Mouse (Mus musculus) myocyte (in vitro differentiated cells): Measurements from ENCODE around the gene Kdm1b. TPM values are rescaled to one million over a fixed set of nuclear protein-coding genes. Genes with fewer than 3 reads are reported as not detected.

Experiments
- H3K27me3 ChIP-seq: one replicate; pipeline ENCODE4 v1.6.1; 2011; ENCODE audit not compliant: control insufficient read depth, insufficient read depth, insufficient read length
- H3K36me3 ChIP-seq: one replicate; pipeline ENCODE4 v1.6.1; 2011; ENCODE audit not compliant: control insufficient read depth, insufficient read depth
- H3K4me2 ChIP-seq: one replicate; pipeline ENCODE4 v1.6.1; 2011; ENCODE audit warnings: low read depth, control low read depth
- H3K4me3 ChIP-seq: one replicate; pipeline ENCODE4 v1.5.1; 2011; ENCODE audit warnings: mild to moderate bottlenecking, control low read depth, moderate library complexity
- H3K79me2 ChIP-seq: one replicate; pipeline ENCODE4 v1.6.1; 2011; ENCODE audit not compliant: control insufficient read depth, insufficient read depth
- H3ac ChIP-seq: one replicate; pipeline ENCODE4 v1.6.1; 2011; ENCODE audit not compliant: control insufficient read depth, insufficient read length
- CEBPB ChIP-seq: IDR thresholded peaks from 2 replicates; pipeline ENCODE4 v1.6.1; 2011; ENCODE audit warnings: mild to moderate bottlenecking, moderate library complexity; ENCODE audit not compliant: poor library complexity, insufficient read depth, severe bottlenecking
- E2F4 ChIP-seq: IDR thresholded peaks from one replicate; pipeline ENCODE4 v1.6.1; 2011; ENCODE audit warnings: mild to moderate bottlenecking, control low read depth, moderate library complexity; ENCODE audit not compliant: insufficient read depth
- MAX ChIP-seq: IDR thresholded peaks from one replicate; pipeline ENCODE4 v1.6.1; 2011; ENCODE audit warnings: low read depth, mild to moderate bottlenecking, control low read depth
- MYOD1 ChIP-seq, 3 experiments: IDR thresholded peaks; one replicate each; pipeline ENCODE4 v1.6.1; 2011; ENCODE audit warnings: control low read depth in 2 of 3, low read depth in 2 of 3, mild to moderate bottlenecking in 2 of 3, moderate library complexity in 1 of 3; ENCODE audit not compliant: insufficient read length in 2 of 3, control insufficient read depth in 1 of 3
- MYOG ChIP-seq, 3 experiments: IDR thresholded peaks; one replicate each; pipeline ENCODE4 v1.6.1; 2011; ENCODE audit warnings: control low read depth in 2 of 3, low read depth in 2 of 3, mild to moderate bottlenecking in 2 of 3; ENCODE audit not compliant: insufficient read length in 2 of 3, control insufficient read depth in 1 of 3, insufficient read depth in 1 of 3
- POLR2A ChIP-seq: IDR thresholded peaks from one replicate; pipeline ENCODE4 v1.6.1; 2011; ENCODE audit warnings: low read depth, mild to moderate bottlenecking, control low read depth, moderate library complexity; ENCODE audit not compliant: insufficient read length
- POLR2AphosphoS2 ChIP-seq: IDR thresholded peaks from one replicate; pipeline ENCODE4 v1.6.1; 2011; ENCODE audit warnings: low read depth, control low read depth; ENCODE audit not compliant: insufficient read length
- REST ChIP-seq: IDR thresholded peaks from one replicate; pipeline ENCODE4 v1.6.1; 2011; ENCODE audit warnings: mild to moderate bottlenecking, control low read depth, moderate library complexity; ENCODE audit not compliant: insufficient read depth, insufficient read length
- SRF ChIP-seq: IDR thresholded peaks from one replicate; pipeline ENCODE4 v1.6.1; 2011; ENCODE audit warnings: low read depth; ENCODE audit not compliant: control insufficient read depth, insufficient read length
- TCF12 ChIP-seq: IDR thresholded peaks from one replicate; pipeline ENCODE4 v1.6.1; 2011; ENCODE audit warnings: mild to moderate bottlenecking, control low read depth; ENCODE audit not compliant: poor library complexity, insufficient read depth, severe bottlenecking
- TCF3 ChIP-seq: IDR thresholded peaks from one replicate; pipeline ENCODE4 v1.6.1; 2011; ENCODE audit warnings: low read depth, control low read depth; ENCODE audit not compliant: insufficient read length
- USF1 ChIP-seq: IDR thresholded peaks from one replicate; pipeline ENCODE4 v1.6.1; 2011; ENCODE audit warnings: low read depth, mild to moderate bottlenecking, control low read depth, moderate library complexity
- polyA plus RNA-seq: library from polyadenylated mRNA; unstranded; fragments of >200 nt; fragmentation: generic; extraction: Trizol; gene quantifications from one replicate; pipeline ENCODE4 v1.2.1, GENCODE M21; 2012; ENCODE audit warnings: missing spikeins

Kdm1b gene
- polyA plus RNA-seq, 1 experiment: 5.0 TPM

DNA sequence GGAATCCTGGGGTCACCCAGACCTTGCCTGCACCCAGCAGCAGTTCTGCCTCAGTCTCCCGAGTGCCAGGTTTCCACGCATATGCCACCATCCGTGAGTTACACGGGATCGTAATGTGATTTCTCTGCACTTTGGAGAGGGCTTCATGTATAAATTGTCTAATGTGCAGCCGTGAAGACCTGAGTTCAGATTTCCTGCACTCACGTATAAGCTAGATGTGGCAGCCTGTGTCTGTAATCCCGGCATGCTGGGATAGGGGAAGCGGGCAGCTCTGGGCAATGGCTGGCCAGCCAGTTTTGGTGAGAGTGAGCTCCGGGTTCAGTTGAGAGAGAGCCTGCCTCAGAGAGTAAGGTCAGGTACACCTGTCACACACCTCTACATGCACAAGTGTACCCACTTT is 23.2 kb downstream of the Kdm1b start:
- H3K4me2 ChIP-seq: no peak overlapping the region
- no peaks in the 10 kb centered on the region for H3K79me2 ChIP-seq
- peaks cover 12% of the 10 kb centered on the region for H3K36me3 ChIP-seq
- TF ChIP-seq USF1 (no peak), POLR2AphosphoS2 (no peak), MYOG (IDR thresholded peaks at IDR 0.05; ENCODE audit: control insufficient read depth in 1 of 3, insufficient read depth in 1 of 3, insufficient read length in 2 of 3, low read depth in 2 of 3) (no peak)
- H3K4me3 ChIP-seq: no peak overlapping the region
- H3ac ChIP-seq: no peak overlapping the region
- no peaks in the 10 kb centered on the region for H3K27me3 ChIP-seq

- Histone ChIP-seq H3K79me2 (no peaks in the 10 kb centered on the region), H3K4me3 (no peak overlapping the region), H3K27me3 (no peaks in the 10 kb centered on the region), H3K36me3 (peaks cover 12% of the 10 kb centered on the region), H3K4me2 (no peak overlapping the region), H3ac (no peak overlapping the region)
- no peak for TF ChIP-seq MAX
- TF ChIP-seq SRF: no peak
- no peak for TF ChIP-seq REST
- TF ChIP-seq MYOD1 (IDR thresholded peaks at IDR 0.05; ENCODE audit: control insufficient read depth in 1 of 3, insufficient read length in 2 of 3, low read depth in 2 of 3): no peak
- TF ChIP-seq POLR2AphosphoS2: no peak
- TF ChIP-seq TCF3: no peak
- TF ChIP-seq USF1: no peak
- TF ChIP-seq MYOG (IDR thresholded peaks at IDR 0.05; ENCODE audit: control insufficient read depth in 1 of 3, insufficient read depth in 1 of 3, insufficient read length in 2 of 3, low read depth in 2 of 3): no peak
- TF ChIP-seq TCF12: no peak
- TF ChIP-seq CEBPB: no peak
- no peak for TF ChIP-seq E2F4
- TF ChIP-seq POLR2A: no peak
Observed at GRCm38 (mm10) chr13:47067001-47067400, 23.7 kb downstream of the Kdm1b start.

GRCm38 (mm10) chr13:47070329-47071080 is 27.2 kb downstream of the Kdm1b start:
- Histone ChIP-seq H3K4me3 (no peak overlapping the region), H3K36me3 (peaks cover 25% of the 10 kb centered on the region), H3K27me3 (no peaks in the 10 kb centered on the region), H3K4me2 (no peak overlapping the region), H3ac (no peak overlapping the region), H3K79me2 (no peaks in the 10 kb centered on the region)
- TF ChIP-seq MAX (no peak), CEBPB (no peak), MYOD1 (IDR thresholded peaks at IDR 0.05; ENCODE audit: control insufficient read depth in 1 of 3, insufficient read length in 2 of 3, low read depth in 2 of 3) (no peak), USF1 (no peak), REST (no peak), SRF (no peak), TCF3 (no peak), MYOG (IDR thresholded peaks at IDR 0.05; ENCODE audit: control insufficient read depth in 1 of 3, insufficient read depth in 1 of 3, insufficient read length in 2 of 3, low read depth in 2 of 3) (no peak), POLR2A (no peak), E2F4 (no peak), TCF12 (no peak), POLR2AphosphoS2 (no peak)

DNA sequence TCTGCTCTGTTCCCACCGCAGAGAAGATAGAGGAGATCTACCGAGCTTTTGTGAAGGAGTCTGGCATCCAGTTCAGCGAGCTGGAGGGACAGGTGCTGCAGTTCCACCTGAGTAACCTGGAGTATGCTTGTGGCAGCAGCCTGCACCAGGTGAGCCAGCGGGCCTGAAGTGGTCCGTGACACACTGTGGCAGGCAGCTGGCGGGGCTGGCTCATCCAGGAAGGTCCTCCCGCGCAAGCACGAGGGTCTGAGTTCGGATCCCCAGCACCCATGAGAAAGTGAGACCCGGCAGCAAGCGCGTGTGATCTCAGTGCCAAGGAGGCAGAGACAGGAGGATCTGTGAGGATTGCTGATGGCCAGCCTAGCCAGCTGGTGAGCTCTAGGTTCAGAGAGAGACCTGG is 28.6 kb downstream of the Kdm1b start:
- Histone ChIP-seq H3ac (no peak overlapping the region), H3K27me3 (no peaks in the 10 kb centered on the region), H3K4me2 (no peak overlapping the region), H3K36me3 (peaks cover 25% of the 10 kb centered on the region), H3K79me2 (no peaks in the 10 kb centered on the region), H3K4me3 (no peak overlapping the region)
- TF ChIP-seq TCF3 (no peak), USF1 (no peak), MAX (no peak)

DNA sequence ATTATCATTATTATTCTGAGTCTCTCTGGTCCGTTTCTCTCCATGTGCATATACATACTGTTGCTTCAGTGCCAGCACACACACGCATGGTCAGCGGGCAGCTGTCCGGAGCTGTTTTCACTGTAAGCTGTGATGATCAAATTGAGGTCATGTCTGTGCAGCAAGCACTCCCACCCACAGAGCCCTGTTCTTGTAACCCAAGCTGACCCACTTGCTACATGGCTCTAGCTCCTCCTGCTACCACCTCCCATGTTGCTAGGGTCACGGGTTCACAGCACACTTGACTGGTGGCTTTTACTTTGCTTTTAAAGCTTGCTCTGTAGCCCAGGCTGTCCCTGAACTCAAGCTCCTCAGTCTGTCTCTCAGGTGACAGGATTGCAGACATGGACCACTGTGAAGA is 29.2 kb downstream of the Kdm1b start:
- Histone ChIP-seq H3K27me3 (no peaks in the 10 kb centered on the region), H3K79me2 (no peaks in the 10 kb centered on the region), H3K4me2 (no peak overlapping the region), H3K36me3 (peaks cover 21% of the 10 kb centered on the region), H3ac (no peak overlapping the region), H3K4me3 (no peak overlapping the region)
- no peak for TF ChIP-seq MYOG (IDR thresholded peaks at IDR 0.05; ENCODE audit: control insufficient read depth in 1 of 3, insufficient read depth in 1 of 3, insufficient read length in 2 of 3, low read depth in 2 of 3)
- TF ChIP-seq MYOD1 (IDR thresholded peaks at IDR 0.05; ENCODE audit: control insufficient read depth in 1 of 3, insufficient read length in 2 of 3, low read depth in 2 of 3): no peak
- TF ChIP-seq CEBPB: no peak
- no peak for TF ChIP-seq MAX
- no peak for TF ChIP-seq TCF3
